Mouse (Mus musculus) lung, postnatal 0 days (tissue): ENCODE measurements around the gene Akap6. TPM values are rescaled to one million over a fixed set of nuclear protein-coding genes. Genes with fewer than 3 reads are reported as not detected.
"Not testable (repeated sequence)": the region's sequence is repeated elsewhere in the genome, so short reads cannot be mapped to it uniquely, and the experiment has no call there.

Experiments used
- ATAC-seq: fragments of 200-750 bp; cut with Nextera tagmentation; 2 replicates; pipeline ENCODE4 v1.8.0; 2017; ENCODE audit warnings: moderate library complexity
- DNase-seq: peaks from one replicate; pipeline ENCODE4 v3.0.0-alpha.2; 2016; ENCODE audit warnings: low spot score
- H3K27ac ChIP-seq: fragments of 300-500 bp; sonication (generic); 2 replicates; pipeline ENCODE4 v1.5.1; 2014; ENCODE audit warnings: antibody characterized with exemption, mild to moderate bottlenecking, low read length, mixed read lengths
- H3K27me3 ChIP-seq: fragments of 300-500 bp; sonication (generic); replicated peaks from 2 replicates; pipeline ENCODE4 v1.6.1; 2014; ENCODE audit warnings: low read length, mixed read lengths; ENCODE audit not compliant: insufficient read depth
- H3K36me3 ChIP-seq: fragments of 300-500 bp; sonication (generic); 2 replicates; pipeline ENCODE4 v1.6.1; 2014; ENCODE audit warnings: low read length, mixed read lengths; ENCODE audit not compliant: insufficient read depth
- H3K4me1 ChIP-seq: fragments of 300-500 bp; sonication (generic); 2 replicates; pipeline ENCODE4 v1.6.1; 2014; ENCODE audit warnings: antibody characterized with exemption, low read depth, low read length, mixed read lengths; ENCODE audit not compliant: insufficient read depth
- H3K4me2 ChIP-seq: fragments of 300-500 bp; sonication (generic); replicated peaks from 2 replicates; pipeline ENCODE4 v1.6.1; 2014; ENCODE audit warnings: low read depth, mild to moderate bottlenecking, low read length, moderate library complexity, mixed read lengths
- H3K4me3 ChIP-seq: fragments of 300-500 bp; sonication (generic); 2 replicates; pipeline ENCODE4 v1.5.1; 2014; ENCODE audit warnings: low read depth, low read length
- H3K9ac ChIP-seq: fragments of 300-500 bp; sonication (generic); replicated peaks from 2 replicates; pipeline ENCODE4 v1.6.1; 2014; ENCODE audit warnings: low read depth, mild to moderate bottlenecking
- H3K9me3 ChIP-seq: fragments of 300-500 bp; sonication (generic); 2 replicates; pipeline ENCODE4 v1.6.1; 2016; ENCODE audit warnings: low read length, mixed read lengths
- CTCF ChIP-seq: IDR thresholded peaks from 2 replicates; pipeline ENCODE4 v1.5.1; 2016; ENCODE audit warnings: antibody characterized with exemption, mild to moderate bottlenecking
- EP300 ChIP-seq: IDR thresholded peaks from 2 replicates; pipeline ENCODE4 v1.6.1; 2016; ENCODE audit warnings: antibody characterized with exemption, mild to moderate bottlenecking, control low read depth
- WGBS: fragments of 180-500 bp; shearing (Covaris S2); extraction: QIAGEN DNeasy Blood & Tissue Kit; methylation state at CpG from one replicate; pipeline ENCODE4 v1.1.7; 2014; 5-methylcytosine and 5-hydroxymethylcytosine counted together
- polyA plus RNA-seq: library from polyadenylated mRNA; unstranded; fragments of >200 nt; fragmentation: Nextera tagmentation; extraction: Ambion mirVana; gene quantifications from 2 replicates; pipeline ENCODE4 v1.2.1, GENCODE M21; 2015

The Akap6 gene
- polyA plus RNA-seq, 1 experiment from 2014 or later, result 0.12 TPM

- Histone ChIP-seq H3K9me3 (no peaks in the 10 kb centered on the region), H3K4me2 (no peak overlapping the region), H3K4me3 (no peak overlapping the region), H3K27me3 (no peaks in the 10 kb centered on the region), H3K4me1 (no peaks in the 10 kb centered on the region), H3K36me3 (no peaks in the 10 kb centered on the region), H3K9ac (no peak overlapping the region), H3K27ac (no peak overlapping the region)
- DNase-seq, result no peak
- no peak for TF ChIP-seq CTCF
- no peak for TF ChIP-seq EP300
- 76% methylated on average over 3 of the region's 3 CpGs for WGBS
- no peak for ATAC-seq
Measured at GRCm38 (mm10) chr12:52704810-52705209, 5.6 kb downstream of the Akap6 start.

GRCm38 (mm10) chr12:52711382-52711781 is 12.2 kb downstream of the Akap6 start:
- Histone ChIP-seq H3K4me1 (no peaks in the 10 kb centered on the region), H3K36me3 (no peaks in the 10 kb centered on the region), H3K9ac (no peak overlapping the region), H3K4me2 (no peak overlapping the region), H3K27me3 (no peaks in the 10 kb centered on the region), H3K4me3 (no peak overlapping the region), H3K9me3 (no peaks in the 10 kb centered on the region), H3K27ac (no peak overlapping the region)
- 82% methylated on average over 3 of the region's 3 CpGs for WGBS
- no peak for DNase-seq
- TF ChIP-seq CTCF, result no peak
- TF ChIP-seq EP300, result no peak
- no peak for ATAC-seq

GRCm38 (mm10) chr12:52711857-52712640 is 12.9 kb downstream of the Akap6 start:
- TF ChIP-seq CTCF (no peak), EP300 (no peak)
- DNase-seq, result no peak
- 49% methylated on average over 7 of the region's 7 CpGs for WGBS

GRCm38 (mm10) chr12:52718392-52718791 is 19.2 kb downstream of the Akap6 start:
- Histone ChIP-seq H3K4me2 (no peak overlapping the region), H3K4me3 (no peak overlapping the region), H3K27ac (no peak overlapping the region), H3K9ac (no peak overlapping the region), H3K9me3 (no peaks in the 10 kb centered on the region), H3K36me3 (no peaks in the 10 kb centered on the region), H3K27me3 (no peaks in the 10 kb centered on the region), H3K4me1 (no peaks in the 10 kb centered on the region)
- TF ChIP-seq EP300 (no peak), CTCF (no peak)
- WGBS, result 63% methylated on average over 6 of the region's 6 CpGs
- DNase-seq, result no peak
- no peak for ATAC-seq

More at GRCm38 (mm10) chr12:52711857-52712640, 12.9 kb downstream of the Akap6 start:
- Histone ChIP-seq H3K27me3 (no peaks in the 10 kb centered on the region), H3K4me3 (no peak overlapping the region), H3K4me2 (no peak overlapping the region), H3K9me3 (no peaks in the 10 kb centered on the region), H3K27ac (no peak overlapping the region), H3K36me3 (no peaks in the 10 kb centered on the region), H3K9ac (no peak overlapping the region), H3K4me1 (no peaks in the 10 kb centered on the region)
- no peak for ATAC-seq

GRCm38 (mm10) chr12:52719232-52719631 is 20.0 kb downstream of the Akap6 start:
- no peak overlapping the region for H3K4me3 ChIP-seq
- no peaks in the 10 kb centered on the region for H3K27me3 ChIP-seq
- no peaks in the 10 kb centered on the region for H3K9me3 ChIP-seq
- no peak overlapping the region for H3K27ac ChIP-seq
- DNase-seq (no peak), ATAC-seq (no peak)
- WGBS, result 87% methylated on average over 9 of the region's 9 CpGs
- H3K36me3 ChIP-seq, result no peaks in the 10 kb centered on the region
- H3K9ac ChIP-seq, result no peak overlapping the region
- H3K4me1 ChIP-seq, result no peaks in the 10 kb centered on the region
- TF ChIP-seq EP300, result no peak
- TF ChIP-seq CTCF, result no peak
- H3K4me2 ChIP-seq, result no peak overlapping the region

- Histone ChIP-seq H3K9ac (no peak overlapping the region), H3K4me3 (no peak overlapping the region), H3K4me2 (no peak overlapping the region), H3K9me3 (no peaks in the 10 kb centered on the region), H3K36me3 (no peaks in the 10 kb centered on the region), H3K27me3 (no peaks in the 10 kb centered on the region), H3K4me1 (no peaks in the 10 kb centered on the region), H3K27ac (no peak overlapping the region)
- ATAC-seq (no peak), DNase-seq (no peak)
- no peak for TF ChIP-seq CTCF
- no peak for TF ChIP-seq EP300
- WGBS, result 65% methylated on average over 5 of the region's 5 CpGs
Measured at GRCm38 (mm10) chr12:52719681-52720080, 20.5 kb downstream of the Akap6 start.

- H3K36me3 ChIP-seq, H3K27me3 ChIP-seq, ATAC-seq, H3K9ac ChIP-seq, DNase-seq, H3K27ac ChIP-seq, H3K4me3 ChIP-seq, H3K9me3 ChIP-seq, H3K4me2 ChIP-seq, H3K4me1 ChIP-seq: not testable (repeated sequence)
- 73% methylated on average over 3 of the region's 3 CpGs for WGBS
Measured at GRCm38 (mm10) chr12:52724039-52724615, 24.9 kb downstream of the Akap6 start.
